Mouse (Mus musculus) heart, embryonic 13.5 days (tissue): Measurements from ENCODE around the gene Calcoco2. TPM values are rescaled to one million over a fixed set of nuclear protein-coding genes. Genes with fewer than 3 reads are reported as not detected.

ENCODE experiments used
- ATAC-seq: fragments of 200-750 bp; cut with Nextera tagmentation; 2 replicates; pipeline ENCODE4 v1.8.0; 2017; ENCODE audit warnings: moderate TSS enrichment; ENCODE audit not compliant: insufficient number of reproducible peaks, low FRiP score, low TSS enrichment; ENCODE audit errors: extremely low read depth
- H3K27ac ChIP-seq: fragments of 300-500 bp; sonication (generic); replicated peaks from 2 replicates; pipeline ENCODE4 v1.5.1; 2015; ENCODE audit warnings: moderate library complexity, mild to moderate bottlenecking, inconsistent platforms
- H3K27me3 ChIP-seq: fragments of 300-500 bp; sonication (generic); replicated peaks from 2 replicates; pipeline ENCODE4 v1.6.1; 2015; ENCODE audit warnings: mild to moderate bottlenecking, inconsistent platforms
- H3K36me3 ChIP-seq: fragments of 300-500 bp; sonication (generic); 2 replicates; pipeline ENCODE4 v1.6.1; 2015; ENCODE audit warnings: mild to moderate bottlenecking, inconsistent platforms
- H3K4me1 ChIP-seq: fragments of 300-500 bp; sonication (generic); 2 replicates; pipeline ENCODE4 v1.6.1; 2015; ENCODE audit warnings: inconsistent platforms
- H3K4me2 ChIP-seq: fragments of 300-500 bp; sonication (generic); 2 replicates; pipeline ENCODE4 v1.6.1; 2015; ENCODE audit warnings: inconsistent platforms, mild to moderate bottlenecking, moderate library complexity
- H3K4me3 ChIP-seq: fragments of 300-500 bp; sonication (generic); 2 replicates; pipeline ENCODE4 v1.5.1; 2015; ENCODE audit warnings: moderate library complexity, mild to moderate bottlenecking, inconsistent platforms
- H3K9ac ChIP-seq: fragments of 300-500 bp; sonication (generic); 2 replicates; pipeline ENCODE4 v1.6.1; 2015; ENCODE audit warnings: inconsistent platforms, mild to moderate bottlenecking, moderate library complexity
- H3K9me3 ChIP-seq: fragments of 300-500 bp; sonication (generic); 2 replicates; pipeline ENCODE4 v1.6.1; 2016; ENCODE audit warnings: inconsistent platforms
- WGBS: fragments of 180-500 bp; shearing (Covaris S2); methylation state at CpG from one replicate; pipeline ENCODE4 v1.1.7; 2015; ENCODE audit warnings: mixed read lengths; 5-methylcytosine and 5-hydroxymethylcytosine counted together
- polyA plus RNA-seq: library from polyadenylated mRNA; unstranded; fragments of >200 nt; fragmentation: Nextera tagmentation; extraction: Ambion mirVana; gene quantifications from 2 replicates; pipeline ENCODE4 v1.2.1, GENCODE M21; 2015

Calcoco2 gene
- polyA plus RNA-seq, 1 experiment from 2014 or later = not detected

- Histone ChIP-seq H3K27ac (peak overlapping the region; percentile 88), H3K4me1 (peaks cover 30% of the 10 kb centered on the region), H3K4me3 (peak overlapping the region; percentile 96), H3K36me3 (peaks cover 38% of the 10 kb centered on the region), H3K9me3 (no peaks in the 10 kb centered on the region), H3K9ac (peak overlapping the region; percentile 98), H3K4me2 (peak overlapping the region; percentile 96), H3K27me3 (no peaks in the 10 kb centered on the region)
- WGBS = under 1% methylated on average over 60 of the region's 64 CpGs
- peak; percentile 66 for ATAC-seq
These were observed 47.1 kb downstream of the Calcoco2 start for GRCm38 (mm10) chr11:96064521-96065214.

- no peak for ATAC-seq
- Histone ChIP-seq H3K27ac (no peak overlapping the region), H3K4me1 (peaks cover 12% of the 10 kb centered on the region), H3K4me3 (no peak overlapping the region), H3K36me3 (peaks cover 96% of the 10 kb centered on the region), H3K9me3 (no peaks in the 10 kb centered on the region), H3K4me2 (no peak overlapping the region), H3K9ac (no peak overlapping the region), H3K27me3 (no peaks in the 10 kb centered on the region)
- WGBS = 82% methylated on average over 4 of the region's 4 CpGs
These were observed 53.5 kb downstream of the Calcoco2 start for GRCm38 (mm10) chr11:96058309-96058708.

GRCm38 (mm10) chr11:96050854-96051253, 60.9 kb downstream of the Calcoco2 start:
- Histone ChIP-seq H3K27me3 (no peaks in the 10 kb centered on the region), H3K4me2 (no peak overlapping the region), H3K4me1 (no peaks in the 10 kb centered on the region), H3K4me3 (no peak overlapping the region), H3K27ac (no peak overlapping the region), H3K9ac (no peak overlapping the region), H3K36me3 (peaks cover 98% of the 10 kb centered on the region), H3K9me3 (no peaks in the 10 kb centered on the region)
- ATAC-seq = no peak
- 92% methylated on average over 3 of the region's 3 CpGs for WGBS

GRCm38 (mm10) chr11:96049939-96050338, 61.8 kb downstream of the Calcoco2 start:
- peaks cover 97% of the 10 kb centered on the region for H3K36me3 ChIP-seq
- ATAC-seq = no peak
- no peaks in the 10 kb centered on the region for H3K4me1 ChIP-seq
- H3K4me2 ChIP-seq = no peak overlapping the region
- no peaks in the 10 kb centered on the region for H3K9me3 ChIP-seq
- WGBS = 80% methylated on average over 4 of the region's 4 CpGs
- H3K27ac ChIP-seq = no peak overlapping the region
- no peak overlapping the region for H3K9ac ChIP-seq
- no peak overlapping the region for H3K4me3 ChIP-seq
- H3K27me3 ChIP-seq = no peaks in the 10 kb centered on the region

Other genes with a start within 250 kb of the Calcoco2 start
- gene B4galnt2, start 197.1 kb downstream of the Calcoco2 start, polyA plus RNA-seq = 0.21 TPM in 1 of 2 replicates, not detected in the other
- 39.3 and 42.0 TPM in 2 replicates for gene Igf2bp1, start 106.0 kb downstream of the Calcoco2 start, polyA plus RNA-seq
- gene Gip, start 87.4 kb downstream of the Calcoco2 start, polyA plus RNA-seq = not detected in 2 replicates
- 68.3 and 74.7 TPM in 2 replicates for gene Snf8, start 77.1 kb downstream of the Calcoco2 start, polyA plus RNA-seq
- 31.5 and 33.1 TPM in 2 replicates for gene Ube2z, start 46.6 kb downstream of the Calcoco2 start, polyA plus RNA-seq
- 1,502 and 1,689 TPM in 2 replicates for gene Atp5g1, start 36.3 kb downstream of the Calcoco2 start, polyA plus RNA-seq
- gene Ttll6, start 21.8 kb upstream of the Calcoco2 start, polyA plus RNA-seq = not detected in 2 replicates
- gene Hoxb13, start 82.4 kb upstream of the Calcoco2 start, polyA plus RNA-seq = not detected in 2 replicates
- 0.06 TPM in 1 of 2 replicates, not detected in the other for gene Hoxb9, start 159.5 kb upstream of the Calcoco2 start, polyA plus RNA-seq
- not detected in 2 replicates for gene Hoxb8, start 169.9 kb upstream of the Calcoco2 start, polyA plus RNA-seq
- 0.11 and 0.25 TPM in 2 replicates for gene Hoxb7, start 174.7 kb upstream of the Calcoco2 start, polyA plus RNA-seq
- gene Hoxb6, start 180.5 kb upstream of the Calcoco2 start, polyA plus RNA-seq = 1.4 and 2.0 TPM in 2 replicates
- gene Hoxb5, start 191.4 kb upstream of the Calcoco2 start, polyA plus RNA-seq = 3.8 and 5.5 TPM in 2 replicates
- 0.43 and 0.59 TPM in 2 replicates for gene Hoxb4, start 206.3 kb upstream of the Calcoco2 start, polyA plus RNA-seq
- 0.31 and 1.1 TPM in 2 replicates for gene Hoxb3, start 211.4 kb upstream of the Calcoco2 start, polyA plus RNA-seq
- 3.6 and 5.9 TPM in 2 replicates for gene Hoxb2, start 238.6 kb upstream of the Calcoco2 start, polyA plus RNA-seq